Mouse (Mus musculus) G1E (cell line): Measurements from ENCODE around the gene Atxn1l.

Experiments
- CTCF ChIP-seq: IDR thresholded peaks from 2 replicates; pipeline ENCODE4 v1.5.1; 2012; ENCODE audit warnings: low read depth, low read length, inconsistent platforms, mixed read lengths
- GATA2 ChIP-seq: IDR thresholded peaks from 2 replicates; pipeline ENCODE4 v1.6.1; 2012; ENCODE audit warnings: low read depth, low read length, inconsistent platforms, borderline replicate concordance

DNA sequence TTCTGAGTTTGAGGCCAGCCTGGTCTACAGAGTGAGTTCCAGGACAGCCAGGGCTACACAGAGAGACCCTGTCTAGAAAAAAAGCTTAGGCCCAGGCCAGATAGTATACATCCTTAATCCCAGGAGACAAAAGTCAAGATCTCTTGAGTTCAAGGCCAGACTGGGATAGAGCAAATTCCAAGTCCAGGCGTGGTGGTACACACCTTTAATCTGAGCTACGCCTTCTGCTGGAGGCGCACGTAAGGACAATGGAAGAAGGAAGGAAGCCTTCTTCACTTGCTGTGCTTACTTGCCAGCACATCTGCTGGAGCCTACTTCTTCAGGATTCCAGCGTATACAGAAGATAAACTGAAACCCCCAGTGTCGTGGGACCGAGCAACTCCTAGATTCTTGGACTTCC is 21.9 kb upstream of the Atxn1l start:
- TF ChIP-seq CTCF (no peak), GATA2 (no peak)
